Mouse (Mus musculus): ENCODE data around the gene Fam78b. TPM values are rescaled to one million over a fixed set of nuclear protein-coding genes. Genes with fewer than 3 reads are reported as not detected.

The Fam78b gene
- total RNA-seq, 2 experiments from 2014 or later = 2.4 to 2.5 TPM

- no peak for DNase-seq
- intact Hi-C loops (cut with DNase I; ENCODE audit: low total_unique reads) = no loop called here
Observed at GRCm38 (mm10) chr1:167083181-167083580, 82.0 kb downstream of the Fam78b start.

GRCm38 (mm10) chr1:167084330-167084729, 83.1 kb downstream of the Fam78b start:
- no peak for DNase-seq
- intact Hi-C loops (cut with DNase I; ENCODE audit: low total_unique reads) = no loop called here

GRCm38 (mm10) chr1:167085461-167085860, 84.2 kb downstream of the Fam78b start:
- intact Hi-C loops (cut with DNase I; ENCODE audit: low total_unique reads) = no loop called here
- DNase-seq = no peak

- intact Hi-C loops (cut with DNase I; ENCODE audit: low total_unique reads) = no loop called here
- no peak for DNase-seq
Observed at GRCm38 (mm10) chr1:167090466-167090865, 89.2 kb downstream of the Fam78b start.

GRCm38 (mm10) chr1:167093551-167093950, 92.3 kb downstream of the Fam78b start:
- no peak for DNase-seq
- intact Hi-C loops (cut with DNase I; ENCODE audit: low total_unique reads) = no loop called here

- intact Hi-C loops (cut with DNase I; ENCODE audit: low total_unique reads) = no loop called here
Observed at GRCm38 (mm10) chr1:167094589-167095148, 93.5 kb downstream of the Fam78b start.

GRCm38 (mm10) chr1:167098741-167099140, 97.5 kb downstream of the Fam78b start:
- intact Hi-C loops (cut with DNase I; ENCODE audit: low total_unique reads) = no loop called here
- DNase-seq = no peak

More at GRCm38 (mm10) chr1:167094589-167095148, 93.5 kb downstream of the Fam78b start:
- DNase-seq = no peak

GRCm38 (mm10) chr1:167102046-167102445, 100.8 kb downstream of the Fam78b start:
- DNase-seq = no peak
- intact Hi-C loops (cut with DNase I; ENCODE audit: low total_unique reads) = no loop called here

GRCm38 (mm10) chr1:167102566-167102965, 101.3 kb downstream of the Fam78b start:
- DNase-seq = no peak
- intact Hi-C loops (cut with DNase I; ENCODE audit: low total_unique reads) = no loop called here

- DNase-seq = no peak
- intact Hi-C loops (cut with DNase I; ENCODE audit: low total_unique reads) = no loop called here
Observed at GRCm38 (mm10) chr1:167104956-167105626, 103.9 kb downstream of the Fam78b start.

- intact Hi-C loops (cut with DNase I; ENCODE audit: low total_unique reads) = no loop called here
Observed at GRCm38 (mm10) chr1:167105916-167106315, 104.7 kb downstream of the Fam78b start.

GRCm38 (mm10) chr1:167108973-167109509, 107.8 kb downstream of the Fam78b start:
- no peak for DNase-seq
- intact Hi-C loops (cut with DNase I; ENCODE audit: low total_unique reads) = no loop called here

More at GRCm38 (mm10) chr1:167105916-167106315, 104.7 kb downstream of the Fam78b start:
- no peak for DNase-seq

GRCm38 (mm10) chr1:167114363-167115050, 113.3 kb downstream of the Fam78b start:
- no peak for DNase-seq
- intact Hi-C loops (cut with DNase I; ENCODE audit: low total_unique reads) = no loop called here

GRCm38 (mm10) chr1:167115121-167115520, 113.9 kb downstream of the Fam78b start:
- DNase-seq = no peak

GRCm38 (mm10) chr1:167116733-167117132, 115.5 kb downstream of the Fam78b start:
- no peak for DNase-seq
- intact Hi-C loops (cut with DNase I; ENCODE audit: low total_unique reads) = no loop called here

More at GRCm38 (mm10) chr1:167115121-167115520, 113.9 kb downstream of the Fam78b start:
- intact Hi-C loops (cut with DNase I; ENCODE audit: low total_unique reads) = no loop called here

- intact Hi-C loops (cut with DNase I; ENCODE audit: low total_unique reads) = no loop called here
- no peak for DNase-seq
Observed at GRCm38 (mm10) chr1:167118971-167119370, 117.8 kb downstream of the Fam78b start.

GRCm38 (mm10) chr1:167119439-167119838, 118.2 kb downstream of the Fam78b start:
- DNase-seq = no peak
- intact Hi-C loops (cut with DNase I; ENCODE audit: low total_unique reads) = no loop called here

GRCm38 (mm10) chr1:167122436-167122835, 121.2 kb downstream of the Fam78b start:
- intact Hi-C loops (cut with DNase I; ENCODE audit: low total_unique reads) = no loop called here
- no peak for DNase-seq

GRCm38 (mm10) chr1:167123551-167123950, 122.3 kb downstream of the Fam78b start:
- intact Hi-C loops (cut with DNase I; ENCODE audit: low total_unique reads) = no loop called here
- DNase-seq = no peak

- no peak for DNase-seq
- intact Hi-C loops (cut with DNase I; ENCODE audit: low total_unique reads) = no loop called here
Observed at GRCm38 (mm10) chr1:167125870-167126269, 124.7 kb downstream of the Fam78b start.
